Mouse (Mus musculus) heart, embryonic 13.5 days (tissue): ENCODE results near the gene Plcb1. TPM values are rescaled to one million over a fixed set of nuclear protein-coding genes. Genes with fewer than 3 reads are reported as not detected.
"Not testable (repeated sequence)": the region's sequence is repeated elsewhere in the genome, so short reads cannot be mapped to it uniquely, and the experiment has no call there.

Source experiments
- ATAC-seq: fragments of 200-750 bp; cut with Nextera tagmentation; 2 replicates; pipeline ENCODE4 v1.8.0; 2017; ENCODE audit warnings: moderate TSS enrichment; ENCODE audit not compliant: insufficient number of reproducible peaks, low FRiP score, low TSS enrichment; ENCODE audit errors: extremely low read depth
- H3K27ac ChIP-seq: fragments of 300-500 bp; sonication (generic); replicated peaks from 2 replicates; pipeline ENCODE4 v1.5.1; 2015; ENCODE audit warnings: moderate library complexity, mild to moderate bottlenecking, inconsistent platforms
- H3K27me3 ChIP-seq: fragments of 300-500 bp; sonication (generic); replicated peaks from 2 replicates; pipeline ENCODE4 v1.6.1; 2015; ENCODE audit warnings: mild to moderate bottlenecking, inconsistent platforms
- H3K36me3 ChIP-seq: fragments of 300-500 bp; sonication (generic); 2 replicates; pipeline ENCODE4 v1.6.1; 2015; ENCODE audit warnings: mild to moderate bottlenecking, inconsistent platforms
- H3K4me1 ChIP-seq: fragments of 300-500 bp; sonication (generic); 2 replicates; pipeline ENCODE4 v1.6.1; 2015; ENCODE audit warnings: inconsistent platforms
- H3K4me2 ChIP-seq: fragments of 300-500 bp; sonication (generic); 2 replicates; pipeline ENCODE4 v1.6.1; 2015; ENCODE audit warnings: inconsistent platforms, mild to moderate bottlenecking, moderate library complexity
- H3K4me3 ChIP-seq: fragments of 300-500 bp; sonication (generic); 2 replicates; pipeline ENCODE4 v1.5.1; 2015; ENCODE audit warnings: moderate library complexity, mild to moderate bottlenecking, inconsistent platforms
- H3K9ac ChIP-seq: fragments of 300-500 bp; sonication (generic); 2 replicates; pipeline ENCODE4 v1.6.1; 2015; ENCODE audit warnings: inconsistent platforms, mild to moderate bottlenecking, moderate library complexity
- H3K9me3 ChIP-seq: fragments of 300-500 bp; sonication (generic); 2 replicates; pipeline ENCODE4 v1.6.1; 2016; ENCODE audit warnings: inconsistent platforms
- WGBS: fragments of 180-500 bp; shearing (Covaris S2); methylation state at CpG from one replicate; pipeline ENCODE4 v1.1.7; 2015; ENCODE audit warnings: mixed read lengths; 5-methylcytosine and 5-hydroxymethylcytosine counted together
- polyA plus RNA-seq: library from polyadenylated mRNA; unstranded; fragments of >200 nt; fragmentation: Nextera tagmentation; extraction: Ambion mirVana; gene quantifications from 2 replicates; pipeline ENCODE4 v1.2.1, GENCODE M21; 2015

Gene Plcb1
- polyA plus RNA-seq, 1 experiment from 2014 or later: 5.9 TPM

- Histone ChIP-seq H3K27ac (no peak overlapping the region), H3K27me3 (0 out of 2 replicates have a peak, but pooled peaks cover 6% of the 10 kb centered on the region), H3K4me2 (peak overlapping the region; percentile 66), H3K4me1 (0 out of 2 replicates have a peak, but pooled peaks cover 4% of the 10 kb centered on the region), H3K4me3 (peak overlapping the region; percentile 33), H3K36me3 (no peaks in the 10 kb centered on the region), H3K9ac (no peak overlapping the region), H3K9me3 (no peaks in the 10 kb centered on the region)
- WGBS: 7% methylated on average over 14 of the region's 14 CpGs
- no peak for ATAC-seq
Observed at GRCm38 (mm10) chr2:135329782-135330545, 544.1 kb downstream of the Plcb1 start.

GRCm38 (mm10) chr2:135331868-135332267 is 546.0 kb downstream of the Plcb1 start:
- 0 out of 2 replicates have a peak, but pooled peaks cover 5% of the 10 kb centered on the region for H3K4me1 ChIP-seq
- H3K4me2 ChIP-seq: no peak overlapping the region
- H3K27ac ChIP-seq: no peak overlapping the region
- H3K36me3 ChIP-seq: no peaks in the 10 kb centered on the region
- 91% methylated on average over 1 of the region's 1 CpGs for WGBS
- H3K4me3 ChIP-seq: no peak overlapping the region
- H3K27me3 ChIP-seq: 0 out of 2 replicates have a peak, but pooled peaks cover 6% of the 10 kb centered on the region
- no peaks in the 10 kb centered on the region for H3K9me3 ChIP-seq
- ATAC-seq: no peak
- no peak overlapping the region for H3K9ac ChIP-seq

- no peak overlapping the region for H3K4me3 ChIP-seq
- H3K27me3 ChIP-seq: no peaks in the 10 kb centered on the region
- no peak overlapping the region for H3K4me2 ChIP-seq
- WGBS: 20% methylated on average over 1 of the region's 1 CpGs
- no peak for ATAC-seq
- no peaks in the 10 kb centered on the region for H3K36me3 ChIP-seq
- no peaks in the 10 kb centered on the region for H3K9me3 ChIP-seq
- H3K27ac ChIP-seq: no peak overlapping the region
- no peak overlapping the region for H3K9ac ChIP-seq
- H3K4me1 ChIP-seq: peaks cover 12% of the 10 kb centered on the region
Observed at GRCm38 (mm10) chr2:135356311-135356710, 570.4 kb downstream of the Plcb1 start.

GRCm38 (mm10) chr2:135361798-135362197 is 575.9 kb downstream of the Plcb1 start:
- no peaks in the 10 kb centered on the region for H3K36me3 ChIP-seq
- no peak overlapping the region for H3K27ac ChIP-seq
- 15% methylated on average over 1 of the region's 1 CpGs for WGBS
- H3K27me3 ChIP-seq: no peaks in the 10 kb centered on the region
- ATAC-seq: no peak
- no peak overlapping the region for H3K4me2 ChIP-seq
- no peak overlapping the region for H3K9ac ChIP-seq
- no peaks in the 10 kb centered on the region for H3K9me3 ChIP-seq
- no peak overlapping the region for H3K4me3 ChIP-seq
- H3K4me1 ChIP-seq: peaks cover 19% of the 10 kb centered on the region

- ATAC-seq: no peak
- H3K27ac ChIP-seq: no peak overlapping the region
- WGBS: 78% methylated on average over 5 of the region's 5 CpGs
- peaks cover 12% of the 10 kb centered on the region for H3K4me1 ChIP-seq
- no peaks in the 10 kb centered on the region for H3K36me3 ChIP-seq
- H3K9me3 ChIP-seq: no peaks in the 10 kb centered on the region
- H3K4me2 ChIP-seq: no peak overlapping the region
- no peak overlapping the region for H3K4me3 ChIP-seq
- no peak overlapping the region for H3K9ac ChIP-seq
- H3K27me3 ChIP-seq: no peaks in the 10 kb centered on the region
Observed at GRCm38 (mm10) chr2:135362948-135363347, 577.1 kb downstream of the Plcb1 start.

GRCm38 (mm10) chr2:135370259-135370835 is 584.5 kb downstream of the Plcb1 start:
- WGBS: 69% methylated on average over 10 of the region's 10 CpGs
- no peak overlapping the region for H3K27ac ChIP-seq
- no peak overlapping the region for H3K9ac ChIP-seq
- ATAC-seq: no peak
- no peaks in the 10 kb centered on the region for H3K36me3 ChIP-seq
- no peak overlapping the region for H3K4me3 ChIP-seq
- H3K4me2 ChIP-seq: no peak overlapping the region
- H3K9me3 ChIP-seq: no peaks in the 10 kb centered on the region
- H3K27me3 ChIP-seq: no peaks in the 10 kb centered on the region
- H3K4me1 ChIP-seq: peaks cover 11% of the 10 kb centered on the region

- H3K9me3 ChIP-seq: not testable (repeated sequence)
- 37% methylated on average over 7 of the region's 7 CpGs for WGBS
Observed at GRCm38 (mm10) chr2:135380796-135381195, 594.9 kb downstream of the Plcb1 start.

GRCm38 (mm10) chr2:135381396-135381795 is 595.5 kb downstream of the Plcb1 start:
- ATAC-seq: no peak
- Histone ChIP-seq H3K4me1 (0 out of 2 replicates have a peak, but pooled peaks cover 3% of the 10 kb centered on the region), H3K4me2 (no peak overlapping the region), H3K36me3 (no peaks in the 10 kb centered on the region; the same call in 1 of the 2 replicates), H3K27me3 (no peaks in the 10 kb centered on the region), H3K4me3 (no peak overlapping the region), H3K27ac (no peak overlapping the region), H3K9ac (no peak overlapping the region), H3K9me3 (no peaks in the 10 kb centered on the region)
- 87% methylated on average over 1 of the region's 1 CpGs for WGBS

More at GRCm38 (mm10) chr2:135380796-135381195, 594.9 kb downstream of the Plcb1 start:
- H3K27me3 ChIP-seq, H3K36me3 ChIP-seq, H3K4me2 ChIP-seq, ATAC-seq, H3K4me3 ChIP-seq, H3K27ac ChIP-seq, H3K9ac ChIP-seq, H3K4me1 ChIP-seq: not testable (repeated sequence)

GRCm38 (mm10) chr2:135387990-135388389 is 602.1 kb downstream of the Plcb1 start:
- Histone ChIP-seq H3K9me3 (no peaks in the 10 kb centered on the region), H3K9ac (no peak overlapping the region), H3K36me3 (no peaks in the 10 kb centered on the region; the same call in 1 of the 2 replicates), H3K27me3 (no peaks in the 10 kb centered on the region), H3K4me2 (no peak overlapping the region), H3K4me3 (no peak overlapping the region), H3K27ac (no peak overlapping the region), H3K4me1 (no peaks in the 10 kb centered on the region)
- WGBS: 50% methylated on average over 9 of the region's 9 CpGs
- ATAC-seq: no peak

GRCm38 (mm10) chr2:135394698-135395097 is 608.8 kb downstream of the Plcb1 start:
- Histone ChIP-seq H3K4me3 (no peak overlapping the region), H3K4me1 (no peaks in the 10 kb centered on the region), H3K36me3 (no peaks in the 10 kb centered on the region), H3K27ac (no peak overlapping the region), H3K9ac (no peak overlapping the region), H3K4me2 (no peak overlapping the region), H3K9me3 (no peaks in the 10 kb centered on the region), H3K27me3 (no peaks in the 10 kb centered on the region)
- ATAC-seq: no peak
- WGBS: 69% methylated on average over 3 of the region's 3 CpGs

GRCm38 (mm10) chr2:135396375-135396774 is 610.5 kb downstream of the Plcb1 start:
- Histone ChIP-seq H3K27me3 (no peaks in the 10 kb centered on the region), H3K4me2 (no peak overlapping the region), H3K9ac (no peak overlapping the region), H3K36me3 (no peaks in the 10 kb centered on the region), H3K27ac (no peak overlapping the region), H3K4me3 (no peak overlapping the region), H3K9me3 (no peaks in the 10 kb centered on the region), H3K4me1 (no peaks in the 10 kb centered on the region)
- ATAC-seq: no peak
- WGBS: 61% methylated on average over 3 of the region's 3 CpGs
